ENCODE assay signal across 8 mouse cellular contexts in the genomic region with DNA sequence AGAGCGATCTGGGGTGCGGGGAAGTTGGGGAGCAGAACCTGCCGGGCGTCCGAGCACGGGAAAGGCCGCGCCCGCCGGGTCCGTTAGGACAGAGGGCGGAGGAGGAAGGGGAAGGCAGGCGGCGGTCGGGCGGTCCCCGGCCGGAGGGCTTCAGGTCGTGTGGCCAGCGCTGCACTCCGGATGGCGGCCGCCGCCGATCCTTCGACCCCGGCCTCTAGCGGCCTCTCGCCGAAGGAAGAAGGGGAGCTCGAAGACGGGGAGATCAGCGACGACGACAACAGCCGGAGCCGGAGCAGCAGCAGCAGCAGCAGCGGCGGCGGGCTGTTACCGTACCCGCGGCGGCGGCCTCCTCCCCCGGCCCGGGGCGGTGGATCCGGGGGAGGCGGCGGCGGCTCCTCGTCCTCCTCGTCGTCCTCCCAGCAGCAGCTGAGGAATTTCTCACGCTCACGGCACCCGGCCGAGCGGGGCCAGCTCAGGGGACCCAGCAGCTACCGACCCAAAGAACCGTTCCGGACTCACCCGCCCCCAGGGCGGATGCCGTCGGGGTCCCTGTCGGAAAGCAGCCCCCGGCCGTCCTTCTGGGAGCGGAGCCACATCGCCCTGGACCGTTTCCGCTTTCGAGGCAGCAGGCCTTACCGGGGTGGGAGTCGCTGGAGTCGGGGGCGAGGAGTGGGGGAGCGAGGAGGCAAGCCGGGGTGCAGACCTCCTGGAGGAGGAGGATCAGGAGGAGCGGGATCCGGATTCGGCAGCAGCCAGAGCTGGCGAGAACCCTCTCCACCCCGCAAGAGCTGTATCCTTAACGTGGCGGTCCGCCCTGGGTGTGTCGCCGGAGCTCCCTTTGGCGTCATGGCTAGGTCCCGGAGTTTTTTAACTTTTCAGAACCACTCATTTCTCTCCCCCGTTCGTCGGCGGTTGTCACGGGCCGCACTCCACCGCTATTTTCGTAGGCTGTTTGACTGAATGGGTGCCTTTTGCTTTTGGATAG. TPM values are rescaled to one million over a fixed set of nuclear protein-coding genes. Genes with fewer than 3 reads are reported as not detected.
DNase-seq lines count a peak whose midpoint lies in the region; ATAC-seq and TF ChIP-seq lines count a peak whose summit lies in the region.

No protein-coding gene starts in this region.

- H3K27me3 ChIP-seq in forebrain, embryonic 16.5 days (replicated peaks; ENCODE audit: control insufficient read depth, insufficient read depth, low read length), result no peaks in the 10 kb centered on the region
- no peaks in the 10 kb centered on the region for H3K27me3 ChIP-seq in lung, embryonic 15.5 days

- intact Hi-C loops in heart, postnatal 36 days (cut with DNase I), result loop anchor here (2.0 to 5.0 kb wide), 3 partner anchors 63 to 133 kb away; partner anchors contain the start of genes Rab21 and Tbc1d15

- in situ Hi-C loops in ES-E14 (cut with MboI; ENCODE audit: low sequenced_read_pairs in 2 of 2, unreplicated experiment in 2 of 2), result no loop called here

- TF ChIP-seq POLR2A in olfactory bulb, adult 2 months (IDR thresholded peaks at IDR 0.05; ENCODE audit: insufficient read depth, low read depth, low read length), result no peak

- H3K9me3 ChIP-seq in ES-E14 (ENCODE audit: control insufficient read depth, insufficient read depth, low read depth, low read length), result no peaks in the 10 kb centered on the region
- no peaks in the 10 kb centered on the region for H3K9me3 ChIP-seq in forebrain, embryonic 16.5 days (ENCODE audit: control insufficient read depth, low read length)
- no peaks in the 10 kb centered on the region for H3K9me3 ChIP-seq in lung, embryonic 15.5 days

- DNase-seq in ES-E14 (ENCODE audit: low read depth, low spot score), result no peak
- DNase-seq in cerebellum, adult 11 months, result peak; percentile 62
- peak; percentile 63 to 84 for DNase-seq in heart, postnatal 36 days
- peak; percentile 27 to 38 for DNase-seq in layer of hippocampus, adult 2 months (ENCODE audit: low spot score in 2 of 2)
- DNase-seq in thymus, postnatal 0 days (ENCODE audit: low spot score), result peak; percentile 76

- H3K36me3 ChIP-seq in ES-E14 (ENCODE audit: control insufficient read depth, insufficient read depth, low read length, poor library complexity, severe bottlenecking), result peaks cover 2% of the 10 kb centered on the region; the same call in 1 of the 2 replicates
- H3K36me3 ChIP-seq in forebrain, embryonic 16.5 days (ENCODE audit: control insufficient read depth, insufficient read depth), result no peaks in the 10 kb centered on the region
- H3K36me3 ChIP-seq in lung, embryonic 15.5 days, result 0 out of 2 replicates have a peak, but pooled peaks cover 6% of the 10 kb centered on the region

- peak; percentile 13; the same call in 1 of the 2 replicates for ATAC-seq in forebrain, embryonic 16.5 days
- peak; percentile 17 for ATAC-seq in lung, embryonic 15.5 days (ENCODE audit: borderline replicate concordance, extremely low read depth, low FRiP score, low TSS enrichment)

- peak overlapping the region; percentile 42 for H3K27ac ChIP-seq in ES-E14 (ENCODE audit: insufficient read depth, low read depth, low read length, poor library complexity, severe bottlenecking)
- H3K27ac ChIP-seq in forebrain, embryonic 16.5 days (ENCODE audit: low read length), result peak overlapping the region; percentile 96
- peak overlapping the region; percentile 97 for H3K27ac ChIP-seq in layer of hippocampus, adult 2 months
- H3K27ac ChIP-seq in lung, embryonic 15.5 days, result peak overlapping the region; percentile 99
- H3K27ac ChIP-seq in olfactory bulb, adult 2 months (ENCODE audit: insufficient read depth, low read depth, low read length), result peak overlapping the region; percentile 75

- 0 out of 2 replicates have a peak, but pooled peaks have one; percentile 1 for TF ChIP-seq CTCF in layer of hippocampus, adult 2 months (conservative IDR thresholded peaks at IDR 0.05)
- TF ChIP-seq CTCF in olfactory bulb, adult 2 months (IDR thresholded peaks at IDR 0.05; ENCODE audit: insufficient read depth, low read depth, low read length), result no peak; the same call in 1 of the 2 replicates

- under 1% methylated on average over 93 of the region's 101 CpGs for WGBS in forebrain, embryonic 16.5 days
- WGBS in lung, embryonic 15.5 days, result under 1% methylated on average over 93 of the region's 101 CpGs
- under 1% methylated on average over 98 of the region's 101 CpGs for WGBS in olfactory bulb, adult 2 months

- H3K4me2 ChIP-seq in forebrain, embryonic 16.5 days (ENCODE audit: low read length), result peak overlapping the region; percentile 90
- H3K4me2 ChIP-seq in lung, embryonic 15.5 days, result peak overlapping the region; percentile 59

- peak overlapping the region; percentile 91 for H3K9ac ChIP-seq in ES-E14 (ENCODE audit: insufficient read depth, low read depth, low read length, poor library complexity, severe bottlenecking)
- H3K9ac ChIP-seq in forebrain, embryonic 16.5 days (replicated peaks; ENCODE audit: low read depth, low read length), result peak overlapping the region; percentile 82
- H3K9ac ChIP-seq in lung, embryonic 15.5 days, result peak overlapping the region; percentile 93

- peaks cover 5 to 8% of the 10 kb centered on the region in 2 experiments; a peak in 1 of 4 replicates for H3K4me1 ChIP-seq in ES-E14 (ENCODE audit: control insufficient read depth in 2 of 2, insufficient read depth in 2 of 2, low read length in 2 of 2, poor library complexity in 1 of 2)
- peaks cover 37% of the 10 kb centered on the region for H3K4me1 ChIP-seq in forebrain, embryonic 16.5 days (replicated peaks; ENCODE audit: control insufficient read depth, insufficient read depth, low read length)
- peaks cover 29% of the 10 kb centered on the region for H3K4me1 ChIP-seq in lung, embryonic 15.5 days
- H3K4me1 ChIP-seq in olfactory bulb, adult 2 months (ENCODE audit: control insufficient read depth, insufficient read depth, low read length), result peaks cover 2% of the 10 kb centered on the region; the same call in 1 of the 2 replicates

- H3K4me3 ChIP-seq in ES-E14 (ENCODE audit: insufficient read depth in 1 of 2, low read depth in 1 of 2, low read length in 2 of 2, poor library complexity in 1 of 2, severe bottlenecking in 1 of 2), result peak overlapping the region; percentile 75 to 81
- peak overlapping the region; percentile 98 for H3K4me3 ChIP-seq in forebrain, embryonic 16.5 days (replicated peaks; ENCODE audit: low read length)
- H3K4me3 ChIP-seq in layer of hippocampus, adult 2 months, result peak overlapping the region; percentile 85
- H3K4me3 ChIP-seq in lung, embryonic 15.5 days, result peak overlapping the region; percentile 90
- peak overlapping the region; percentile 73 for H3K4me3 ChIP-seq in olfactory bulb, adult 2 months (ENCODE audit: insufficient read depth, low read depth, low read length)

TF ChIP-seq in ES-E14, 5 proteins besides CTCF, POLR2A, EP300 and RAD21:
- no peak for TF ChIP-seq CHD2 (IDR thresholded peaks at IDR 0.05; ENCODE audit: low read depth, low read length)
- TF ChIP-seq HCFC1 (IDR thresholded peaks at IDR 0.05; ENCODE audit: borderline replicate concordance, insufficient read depth, low read length), result no peak
- TF ChIP-seq ZC3H11A (IDR thresholded peaks at IDR 0.05; ENCODE audit: borderline replicate concordance, low read depth, low read length), result no peak
- TF ChIP-seq MAFK (IDR thresholded peaks at IDR 0.05; ENCODE audit: insufficient read depth, low read depth, low read length), result no peak
- no peak for TF ChIP-seq ZNF384 (IDR thresholded peaks at IDR 0.05; ENCODE audit: low read depth, low read length)

RNA-seq across cellular contexts. Expression of gene Zfc3h1, which starts 0.6 kb away (rescaled TPM):
- 27.0 and 31.3 TPM in 2 replicates for total RNA-seq in ES-E14 (2012; rRNA removed)
- polyA plus RNA-seq in forebrain, embryonic 16.5 days (2015; fragmentation: Nextera tagmentation; extraction: Ambion mirVana), result 17.5 and 21.2 TPM in 2 replicates
- 10 to 100 TPM; 11.5 to 15.3 TPM for total RNA-seq in heart, postnatal 36 days (2021)
- total RNA-seq in layer of hippocampus, adult 2 months (2021), result 10 to 100 TPM; 51.9 to 54.9 TPM
- 16.2 and 18.6 TPM in 2 replicates for polyA plus RNA-seq in lung, embryonic 15.5 days (2015; fragmentation: Nextera tagmentation; extraction: Ambion mirVana)
- polyA plus RNA-seq in olfactory bulb, adult 2 months (2012; ENCODE audit: insufficient read depth, insufficient read length, low replicate concordance, missing spikeins), result not detected in 2 replicates
- polyA plus RNA-seq in thymus, postnatal 0 days (2015; fragmentation: Nextera tagmentation; extraction: Ambion mirVana), result 15.4 and 21.7 TPM in 2 replicates

RNA-seq across cellular contexts. Expression of gene Thap2, which starts 1.1 kb away (rescaled TPM):
- 4.4 and 7.5 TPM in 2 replicates for total RNA-seq in ES-E14 (2012; rRNA removed)
- polyA plus RNA-seq in forebrain, embryonic 16.5 days (2015; fragmentation: Nextera tagmentation; extraction: Ambion mirVana), result 27.2 and 30.7 TPM in 2 replicates
- total RNA-seq in heart, postnatal 36 days (2021), result 1 to 10 TPM; 6.0 to 8.2 TPM
- 10 to 100 TPM; 15.3 to 15.5 TPM for total RNA-seq in layer of hippocampus, adult 2 months (2021)
- polyA plus RNA-seq in lung, embryonic 15.5 days (2015; fragmentation: Nextera tagmentation; extraction: Ambion mirVana), result 17.9 and 19.5 TPM in 2 replicates
- not detected in 2 replicates for polyA plus RNA-seq in olfactory bulb, adult 2 months (2012; ENCODE audit: insufficient read depth, insufficient read length, low replicate concordance, missing spikeins)
- 22.8 and 26.4 TPM in 2 replicates for polyA plus RNA-seq in thymus, postnatal 0 days (2015; fragmentation: Nextera tagmentation; extraction: Ambion mirVana)

RNA-seq across cellular contexts. Expression of gene Tmem19, which starts 23.0 kb away (rescaled TPM):
- total RNA-seq in ES-E14 (2012; rRNA removed), result 30.9 and 43.2 TPM in 2 replicates
- 40.8 and 43.9 TPM in 2 replicates for polyA plus RNA-seq in forebrain, embryonic 16.5 days (2015; fragmentation: Nextera tagmentation; extraction: Ambion mirVana)
- 10 to 100 TPM; 11.6 to 15.5 TPM for total RNA-seq in heart, postnatal 36 days (2021)
- 10 to 100 TPM; 42.0 to 42.7 TPM for total RNA-seq in layer of hippocampus, adult 2 months (2021)
- 23.2 and 29.3 TPM in 2 replicates for polyA plus RNA-seq in lung, embryonic 15.5 days (2015; fragmentation: Nextera tagmentation; extraction: Ambion mirVana)
- polyA plus RNA-seq in olfactory bulb, adult 2 months (2012; ENCODE audit: insufficient read depth, insufficient read length, low replicate concordance, missing spikeins), result not detected in 2 replicates
- polyA plus RNA-seq in thymus, postnatal 0 days (2015; fragmentation: Nextera tagmentation; extraction: Ambion mirVana), result 46.8 and 53.6 TPM in 2 replicates

Comparison
In these comparisons a context has a peak if more than half of its experiments do, and no peak if none do; other contexts are left out.
1. H3K27ac ChIP-seq: peak in every context shown above with its lines; median percentile 99 in lung, embryonic 15.5 days; 97 in layer of hippocampus, adult 2 months; 96 in forebrain, embryonic 16.5 days; 75 in olfactory bulb, adult 2 months; 42 in ES-E14.